Mouse (Mus musculus): ENCODE results near the gene Bcor.

Bcor gene

DNA sequence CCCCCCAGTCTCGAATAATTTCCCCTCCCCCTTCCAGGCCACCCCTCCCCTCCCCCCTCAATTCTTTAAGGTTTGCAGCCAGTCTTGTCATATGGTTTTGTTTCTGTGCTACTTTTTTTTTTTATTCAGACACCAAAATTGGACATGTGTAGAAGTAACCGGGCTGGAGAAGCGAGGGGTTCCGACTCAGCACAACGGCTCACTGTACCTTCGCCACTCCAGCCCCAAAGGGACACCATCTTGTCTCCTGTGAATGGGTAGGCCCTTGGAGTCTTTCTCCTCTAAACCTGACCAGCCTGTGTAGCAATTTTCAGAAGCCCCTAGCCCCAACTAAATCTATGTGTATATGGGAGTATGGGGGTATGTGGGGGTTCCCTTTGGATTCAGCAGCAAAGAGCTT, 157.6 kb downstream of the Bcor start:
- DNase-seq = peak; percentile 13

DNA sequence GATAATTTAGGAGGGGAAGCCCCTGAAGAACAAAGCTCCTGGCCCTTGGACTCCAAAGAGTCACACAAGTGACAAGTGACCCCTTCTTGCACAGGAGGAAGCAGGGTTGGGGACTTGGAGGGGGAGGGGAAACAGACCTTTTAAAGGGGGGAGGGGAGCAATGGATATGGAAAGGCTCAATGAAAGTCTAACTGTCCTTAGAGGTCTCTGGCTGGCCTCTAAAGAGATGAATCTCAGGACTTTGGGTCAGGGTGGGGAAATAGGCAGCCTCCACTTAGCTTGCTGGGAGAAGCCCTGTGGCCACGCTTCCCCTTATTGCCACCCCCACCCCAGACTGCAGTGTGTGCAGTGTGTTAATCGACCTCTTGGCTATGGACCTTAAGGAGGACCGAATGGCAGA, 158.2 kb downstream of the Bcor start:
- no peak for DNase-seq

GRCm38 (mm10) chrX:12001336-12001735, 158.8 kb downstream of the Bcor start:
- no peak for DNase-seq

DNA sequence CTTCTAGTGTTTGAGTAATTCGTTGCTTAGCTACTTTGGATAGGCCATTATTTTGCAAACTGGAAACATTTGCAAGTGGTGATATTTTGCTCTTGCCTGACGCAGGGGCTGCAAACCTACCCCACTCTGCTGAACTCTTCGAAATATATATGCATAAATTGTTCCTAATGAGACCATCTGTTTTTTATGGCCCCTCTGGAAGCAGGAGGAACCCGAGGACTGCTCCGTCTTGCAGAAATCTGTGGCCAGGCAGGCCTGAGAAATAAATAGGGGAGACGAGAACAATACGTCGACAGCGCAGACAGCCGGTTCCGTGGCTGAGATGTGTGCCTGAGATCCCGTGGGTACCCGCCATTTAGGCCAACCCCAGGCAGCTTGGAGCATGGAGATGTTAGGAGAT, 159.5 kb downstream of the Bcor start:
- no peak for DNase-seq

DNA sequence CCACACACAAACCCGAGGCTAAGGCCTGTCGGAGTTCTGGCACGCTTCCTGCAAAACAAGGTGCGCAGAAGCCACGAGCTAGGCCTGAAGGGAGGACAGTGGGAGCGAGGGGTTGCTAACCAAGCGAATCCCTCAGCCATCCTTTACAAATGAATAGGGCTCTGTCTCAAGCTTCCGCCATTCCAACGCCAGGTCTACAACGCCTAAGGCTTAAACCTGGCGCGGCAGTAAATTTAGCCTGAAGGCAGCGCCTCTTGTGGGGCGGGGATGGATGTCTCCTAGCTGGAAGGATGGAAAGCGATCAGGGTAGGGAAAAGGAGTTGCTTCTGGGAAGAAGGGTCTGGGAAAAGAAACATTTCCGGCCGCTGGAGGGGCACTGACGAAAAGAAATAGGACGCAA, 160.2 kb downstream of the Bcor start:
- DNase-seq = peak; percentile 11

DNA sequence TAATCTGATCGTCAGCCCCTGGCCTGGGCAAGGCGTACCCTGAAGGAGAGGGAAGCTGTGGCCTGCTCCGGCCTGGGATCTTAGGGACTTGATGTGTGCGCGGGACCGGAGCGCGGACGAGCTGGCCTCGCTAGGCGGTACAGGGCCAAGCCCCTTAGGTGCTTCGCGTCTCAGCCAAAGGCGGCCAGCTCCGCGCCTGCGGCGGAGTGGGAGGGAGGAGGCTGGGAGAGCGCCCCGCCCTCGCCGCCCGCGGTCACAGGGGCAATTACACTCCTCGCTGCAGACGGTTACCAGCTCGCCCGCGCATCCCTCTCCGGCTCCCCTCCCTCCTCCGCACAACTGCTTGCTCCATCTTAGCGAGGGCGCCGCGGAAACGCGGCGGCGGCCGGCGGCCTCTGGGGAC, 161.2 kb downstream of the Bcor start:
- peak; percentile 84 for DNase-seq

DNA sequence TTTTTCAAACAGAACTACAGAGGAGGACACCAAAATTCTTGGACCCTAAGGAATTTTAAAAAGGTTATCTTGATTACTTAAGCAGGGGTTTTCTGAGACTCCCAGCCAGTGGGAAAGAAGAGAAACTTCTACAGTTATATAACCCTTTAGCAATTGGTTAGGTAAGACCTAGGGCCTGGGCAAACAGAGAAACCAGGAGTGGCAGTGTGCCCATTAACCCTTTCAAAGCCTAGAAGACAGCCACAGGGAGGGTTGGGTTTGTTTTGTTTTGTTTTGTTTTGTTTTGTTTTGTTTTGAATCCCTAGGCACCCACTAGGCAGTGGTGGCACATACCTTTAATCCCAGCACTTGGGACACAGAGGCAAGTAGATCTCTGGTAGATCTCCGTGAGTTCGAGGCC, 163.3 kb downstream of the Bcor start:
- no peak for DNase-seq

DNA sequence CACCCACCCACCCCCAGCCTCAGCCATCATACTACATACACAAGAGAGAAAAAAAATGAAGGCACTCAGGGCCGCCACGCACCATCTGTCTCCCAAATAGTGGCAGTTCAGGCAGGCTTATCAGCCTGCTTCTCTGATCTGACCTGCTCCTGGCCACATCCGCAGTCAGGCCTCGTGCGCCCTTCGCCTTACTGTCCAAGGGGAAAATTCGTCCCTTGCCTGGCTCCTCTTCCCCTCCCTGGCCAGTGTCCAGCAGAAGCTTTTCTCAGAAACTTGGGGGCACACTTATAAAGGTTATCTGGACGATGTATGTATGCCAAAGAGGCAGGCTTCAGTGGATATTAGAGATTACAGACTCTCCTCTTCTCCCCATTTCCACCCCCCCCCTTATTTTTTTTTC, 163.7 kb downstream of the Bcor start:
- DNase-seq = no peak

- DNase-seq = no peak
Observed at GRCm38 (mm10) chrX:11993641-11994419, 166.3 kb downstream of the Bcor start.

DNA sequence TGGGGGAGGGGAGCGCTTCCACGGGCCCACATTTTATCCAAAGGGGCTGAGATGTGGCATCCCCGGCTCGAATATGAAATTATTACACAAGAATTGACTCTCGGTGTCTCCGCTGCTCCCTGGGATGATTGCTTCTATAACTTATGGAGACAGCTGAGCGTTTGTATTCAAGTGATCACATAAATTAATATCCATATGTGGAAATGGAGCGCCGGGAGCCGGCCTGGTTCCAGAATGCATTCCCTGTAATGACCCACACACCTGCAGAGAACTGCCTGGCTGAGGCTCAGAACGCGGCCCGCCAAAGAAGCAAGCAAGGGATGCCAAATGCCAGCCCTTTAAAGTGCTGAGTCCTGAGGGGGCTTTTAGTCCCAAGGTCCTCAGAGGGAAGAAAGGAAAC, 170.7 kb downstream of the Bcor start:
- no peak for DNase-seq

DNA sequence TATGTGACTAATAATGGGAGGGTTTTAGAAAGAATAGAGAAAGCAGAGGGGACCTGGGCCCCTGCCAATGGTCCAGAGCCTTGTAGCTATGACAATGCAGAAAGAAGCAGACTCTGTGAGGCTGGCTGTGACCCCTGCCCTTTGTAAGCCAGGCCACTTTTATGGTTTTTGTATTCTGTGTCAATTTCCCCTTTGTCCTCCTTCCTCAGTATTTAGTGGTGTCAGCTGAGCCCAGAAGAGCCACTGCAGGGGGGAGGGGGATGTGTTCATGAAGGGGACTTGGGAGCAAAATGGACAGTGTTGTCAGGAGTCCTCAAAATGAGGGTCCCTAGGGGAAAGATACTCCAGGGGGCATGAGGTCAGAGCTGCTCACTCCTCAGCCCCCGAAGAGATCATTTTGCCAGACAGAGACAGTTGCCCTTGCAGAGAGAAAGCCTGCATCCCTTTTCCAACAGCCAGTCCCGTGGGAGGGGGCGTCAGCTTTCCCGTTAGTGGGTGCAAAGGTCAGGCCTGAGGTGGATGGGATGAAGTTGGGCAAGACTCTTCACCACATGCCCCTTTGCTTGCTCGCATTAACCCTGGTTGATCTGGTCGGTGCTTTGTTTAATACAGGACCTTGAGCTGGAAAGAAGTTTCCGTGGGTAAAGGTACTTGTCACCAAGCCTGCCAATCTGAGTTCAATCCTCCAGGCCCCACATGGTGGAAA, 171.8 kb downstream of the Bcor start:
- no peak for DNase-seq

GRCm38 (mm10) chrX:11987602-11988001, 172.6 kb downstream of the Bcor start:
- no peak for DNase-seq

Measured in thymus, postnatal 4 days (tissue).